Mouse (Mus musculus) forebrain, embryonic 15.5 days (tissue): ENCODE data around the gene Stard3nl. TPM values are rescaled to one million over a fixed set of nuclear protein-coding genes. Genes with fewer than 3 reads are reported as not detected.
A peak's percentile ranks its signal among the peaks of the same experiment; 100 is the strongest.

Experiments
- ATAC-seq: fragments of 200-750 bp; cut with Nextera tagmentation; replicated peaks from 2 replicates; pipeline ENCODE4 v1.8.0; 2017; ENCODE audit warnings: mild to moderate bottlenecking, moderate TSS enrichment, moderate library complexity
- H3K27ac ChIP-seq: fragments of 300-500 bp; sonication (generic); replicated peaks from 2 replicates; pipeline ENCODE4 v1.5.1; 2015; ENCODE audit warnings: mild to moderate bottlenecking, inconsistent platforms
- H3K27me3 ChIP-seq: fragments of 300-500 bp; sonication (generic); 2 replicates; pipeline ENCODE4 v1.6.1; 2015; ENCODE audit warnings: inconsistent platforms
- H3K36me3 ChIP-seq: fragments of 300-500 bp; sonication (generic); 2 replicates; pipeline ENCODE4 v1.6.1; 2015; ENCODE audit warnings: mild to moderate bottlenecking, inconsistent platforms
- H3K4me1 ChIP-seq: fragments of 300-500 bp; sonication (generic); 2 replicates; pipeline ENCODE4 v1.6.1; 2015; ENCODE audit warnings: inconsistent platforms
- H3K4me2 ChIP-seq: fragments of 300-500 bp; sonication (generic); replicated peaks from 2 replicates; pipeline ENCODE4 v1.6.1; 2015; ENCODE audit warnings: mild to moderate bottlenecking, inconsistent platforms
- H3K4me3 ChIP-seq: fragments of 300-500 bp; sonication (generic); 2 replicates; pipeline ENCODE4 v1.5.1; 2015; ENCODE audit warnings: mild to moderate bottlenecking, inconsistent platforms
- H3K9ac ChIP-seq: fragments of 300-500 bp; sonication (generic); replicated peaks from 2 replicates; pipeline ENCODE4 v1.6.1; 2015; ENCODE audit warnings: mild to moderate bottlenecking, inconsistent platforms
- H3K9me3 ChIP-seq: fragments of 300-500 bp; sonication (generic); 2 replicates; pipeline ENCODE4 v1.6.1; 2016; ENCODE audit warnings: inconsistent platforms
- WGBS: fragments of 180-500 bp; shearing (Covaris S2); methylation state at CpG from one replicate; pipeline ENCODE4 v1.1.7; 2015; ENCODE audit warnings: mixed read lengths; 5-methylcytosine and 5-hydroxymethylcytosine counted together
- polyA plus RNA-seq: library from polyadenylated mRNA; unstranded; fragments of >200 nt; fragmentation: Nextera tagmentation; extraction: Ambion mirVana; gene quantifications from 2 replicates; pipeline ENCODE4 v1.2.1, GENCODE M21; 2015

Gene Stard3nl
- polyA plus RNA-seq = 183 and 184 TPM in 2 replicates

DNA sequence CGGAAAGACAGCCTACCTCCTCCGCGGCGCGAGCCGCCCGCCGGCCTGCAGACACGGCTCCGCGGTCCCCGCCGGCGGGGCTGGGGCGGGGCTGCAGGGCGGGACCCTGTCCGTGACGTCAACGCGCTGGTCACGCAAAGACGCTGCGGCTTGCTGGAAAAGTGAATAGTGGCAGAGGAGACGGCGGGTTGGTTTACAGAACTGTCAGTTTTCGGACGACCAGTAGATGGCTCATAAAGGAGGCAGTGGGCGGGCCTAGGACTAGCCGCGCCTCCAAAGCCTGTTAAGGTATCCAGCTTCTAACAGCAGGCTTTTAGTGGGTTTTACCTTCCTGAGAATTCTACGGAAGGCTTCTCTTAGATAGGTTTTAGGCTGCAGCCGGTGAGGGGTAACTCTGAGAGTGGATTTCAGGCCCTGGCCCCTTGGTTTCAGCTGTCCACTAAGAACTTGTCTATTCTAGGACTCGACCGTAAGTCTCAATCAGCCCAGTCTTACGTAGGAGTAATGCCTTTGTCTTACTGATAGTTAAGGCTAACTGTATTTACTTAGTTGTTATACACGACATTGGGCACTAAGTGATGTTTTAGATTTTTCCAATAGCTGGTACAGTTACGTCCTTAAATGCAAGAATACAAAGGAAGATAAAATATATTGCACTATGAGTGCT, at the start of gene Stard3nl:
Gene Stard3nl, minus strand, starts transcription at position 108 of the 667 bp plus-strand sequence.
- H3K27me3 ChIP-seq = no peaks in the 10 kb centered on the region
- peak; percentile 99 for ATAC-seq
- H3K4me2 ChIP-seq = peak within 1 kb of the TSS; percentile 47
- no peaks in the 10 kb centered on the region for H3K9me3 ChIP-seq
- H3K4me3 ChIP-seq = peak within 1 kb of the TSS; percentile 82
- peak within 1 kb of the TSS; percentile 94 for H3K27ac ChIP-seq
- peak within 1 kb of the TSS; percentile 94 for H3K9ac ChIP-seq
- 1% methylated on average over 37 of the region's 37 CpGs for WGBS
- H3K4me1 ChIP-seq = peaks cover 27% of the 10 kb centered on the region
- H3K36me3 ChIP-seq = no peaks in the 10 kb centered on the region

DNA sequence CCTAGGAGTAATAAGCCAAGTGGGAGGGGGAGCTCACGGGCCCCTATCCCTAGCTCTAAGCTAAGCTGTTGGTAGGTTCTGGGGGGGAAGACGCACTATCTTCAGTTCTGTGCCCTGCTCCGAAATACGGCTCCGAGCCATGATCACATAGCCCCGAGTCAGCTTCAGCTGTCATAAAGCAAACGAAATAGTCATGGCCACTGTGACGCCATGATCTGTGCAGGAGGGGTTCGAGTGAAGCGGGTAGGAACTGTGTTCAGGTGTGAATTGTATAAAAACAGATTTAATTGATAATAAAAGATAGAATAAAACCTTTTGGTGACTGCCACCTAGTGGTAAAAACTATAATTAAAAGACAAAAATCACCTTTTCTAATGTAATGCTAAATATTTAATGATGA, 42.4 kb upstream of the Stard3nl start:
- no peak overlapping the region for H3K27ac ChIP-seq
- no peaks in the 10 kb centered on the region for H3K36me3 ChIP-seq
- H3K4me2 ChIP-seq = no peak overlapping the region
- H3K27me3 ChIP-seq = no peaks in the 10 kb centered on the region
- no peak overlapping the region for H3K4me3 ChIP-seq
- ATAC-seq = peak; percentile 48; the same call in 1 of the 2 replicates
- no peaks in the 10 kb centered on the region for H3K9me3 ChIP-seq
- H3K9ac ChIP-seq = no peak overlapping the region
- H3K4me1 ChIP-seq = no peaks in the 10 kb centered on the region
- 70% methylated on average over 10 of the region's 10 CpGs for WGBS

DNA sequence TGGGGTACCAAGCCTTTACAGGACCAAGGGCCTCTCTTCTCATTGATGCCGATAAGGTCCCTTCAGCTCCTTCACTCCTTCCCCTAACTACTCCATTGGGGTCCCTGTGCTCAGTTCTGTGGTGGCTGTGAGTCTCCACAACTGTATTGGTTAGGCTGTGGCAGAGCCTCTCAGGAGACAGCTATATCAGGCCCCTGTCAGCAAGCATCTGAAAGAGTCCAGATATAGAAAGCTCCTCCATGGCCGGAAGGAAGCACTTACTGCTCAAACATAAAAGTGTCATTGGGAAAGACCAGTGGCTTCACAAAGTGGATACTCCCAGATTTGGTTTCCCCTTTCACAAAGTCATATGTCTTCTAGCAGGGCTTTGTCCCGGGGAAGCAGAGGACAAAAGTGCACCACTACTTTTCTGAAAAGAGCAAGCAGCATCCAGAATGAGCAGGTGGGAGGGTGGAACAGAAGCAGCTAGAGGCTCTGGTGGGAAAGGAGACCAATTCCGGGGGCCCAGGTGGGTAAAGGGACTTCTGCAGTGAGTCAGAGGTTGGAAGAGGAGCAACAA, 34.3 kb upstream of the Stard3nl start:
- Histone ChIP-seq H3K4me1 (no peaks in the 10 kb centered on the region), H3K27ac (no peak overlapping the region), H3K4me3 (no peak overlapping the region), H3K9ac (no peak overlapping the region), H3K9me3 (no peaks in the 10 kb centered on the region), H3K36me3 (no peaks in the 10 kb centered on the region), H3K27me3 (no peaks in the 10 kb centered on the region), H3K4me2 (no peak overlapping the region)
- WGBS = 90% methylated on average over 4 of the region's 4 CpGs
- ATAC-seq = no peak

DNA sequence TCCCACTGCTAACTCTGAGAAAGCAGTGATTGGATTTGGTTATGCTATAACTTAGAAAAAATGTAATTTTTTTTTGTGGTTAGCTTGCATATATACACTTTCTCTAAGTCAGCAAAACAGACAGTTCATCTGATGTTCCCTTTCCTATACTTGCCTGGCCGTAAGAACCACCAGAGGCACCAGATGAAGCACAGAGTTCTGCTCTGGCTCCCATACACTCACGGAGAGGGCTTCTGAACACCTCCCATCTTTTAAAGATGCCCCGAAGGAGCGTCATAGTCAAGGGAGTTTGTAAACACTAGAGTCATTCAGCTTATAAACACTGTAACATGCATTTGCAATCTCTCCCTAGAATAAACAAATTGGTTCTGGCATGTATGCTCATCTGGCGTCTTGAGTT, 32.5 kb upstream of the Stard3nl start:
- Histone ChIP-seq H3K4me3 (no peak overlapping the region), H3K4me1 (no peaks in the 10 kb centered on the region), H3K9me3 (no peaks in the 10 kb centered on the region), H3K36me3 (no peaks in the 10 kb centered on the region), H3K27ac (no peak overlapping the region), H3K9ac (no peak overlapping the region), H3K27me3 (no peaks in the 10 kb centered on the region), H3K4me2 (no peak overlapping the region)
- ATAC-seq = no peak
- 79% methylated on average over 5 of the region's 5 CpGs for WGBS

DNA sequence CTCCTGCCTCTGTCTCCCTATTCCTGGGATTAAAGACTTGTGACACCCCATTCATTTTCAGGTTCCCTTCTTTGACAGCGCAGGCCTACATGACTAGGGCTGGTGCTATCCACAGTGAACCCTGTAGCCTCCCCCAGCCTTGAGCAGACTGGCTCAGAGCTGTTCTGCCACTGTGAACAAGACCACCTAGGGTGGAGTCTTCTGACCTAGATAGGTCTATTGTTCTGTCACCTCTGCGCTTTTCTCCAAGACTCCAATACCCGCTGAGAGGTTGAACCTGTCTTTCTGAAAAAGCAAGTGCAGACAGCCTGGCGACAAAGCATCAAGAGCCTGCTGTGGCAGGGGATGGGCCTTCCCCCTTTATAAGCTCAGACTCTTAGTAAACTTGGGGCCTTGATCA, 29.0 kb upstream of the Stard3nl start:
- Histone ChIP-seq H3K27me3 (no peaks in the 10 kb centered on the region), H3K27ac (no peak overlapping the region), H3K9me3 (no peaks in the 10 kb centered on the region), H3K9ac (no peak overlapping the region), H3K4me2 (no peak overlapping the region), H3K4me1 (no peaks in the 10 kb centered on the region), H3K36me3 (no peaks in the 10 kb centered on the region), H3K4me3 (no peak overlapping the region)
- ATAC-seq = no peak
- WGBS = 83% methylated on average over 4 of the region's 4 CpGs

DNA sequence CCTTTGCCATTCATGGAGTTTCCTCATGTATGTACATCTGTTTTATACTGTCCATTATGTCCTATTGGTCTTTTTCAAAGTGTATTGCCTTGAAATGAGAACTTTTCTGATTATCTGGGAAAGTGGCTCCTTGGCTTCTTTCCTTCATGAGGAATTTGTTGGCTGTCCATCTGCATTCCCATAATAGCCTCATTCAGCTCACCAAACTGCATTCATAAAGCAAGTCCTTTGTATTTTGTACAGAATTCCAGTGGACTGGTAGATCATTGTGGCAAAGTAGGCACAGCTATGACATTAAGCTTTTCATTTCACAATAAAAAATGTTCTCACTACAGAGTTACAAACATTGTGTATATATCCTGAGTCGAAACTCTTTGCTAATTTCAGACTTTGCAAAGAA, 26.9 kb upstream of the Stard3nl start:
- H3K4me1 ChIP-seq = no peaks in the 10 kb centered on the region
- no peaks in the 10 kb centered on the region for H3K27me3 ChIP-seq
- H3K9me3 ChIP-seq = no peaks in the 10 kb centered on the region
- no peak for ATAC-seq
- H3K27ac ChIP-seq = no peak overlapping the region
- H3K4me2 ChIP-seq = no peak overlapping the region
- H3K4me3 ChIP-seq = no peak overlapping the region
- 73% methylated on average over 1 of the region's 1 CpGs for WGBS
- no peak overlapping the region for H3K9ac ChIP-seq
- no peaks in the 10 kb centered on the region for H3K36me3 ChIP-seq

DNA sequence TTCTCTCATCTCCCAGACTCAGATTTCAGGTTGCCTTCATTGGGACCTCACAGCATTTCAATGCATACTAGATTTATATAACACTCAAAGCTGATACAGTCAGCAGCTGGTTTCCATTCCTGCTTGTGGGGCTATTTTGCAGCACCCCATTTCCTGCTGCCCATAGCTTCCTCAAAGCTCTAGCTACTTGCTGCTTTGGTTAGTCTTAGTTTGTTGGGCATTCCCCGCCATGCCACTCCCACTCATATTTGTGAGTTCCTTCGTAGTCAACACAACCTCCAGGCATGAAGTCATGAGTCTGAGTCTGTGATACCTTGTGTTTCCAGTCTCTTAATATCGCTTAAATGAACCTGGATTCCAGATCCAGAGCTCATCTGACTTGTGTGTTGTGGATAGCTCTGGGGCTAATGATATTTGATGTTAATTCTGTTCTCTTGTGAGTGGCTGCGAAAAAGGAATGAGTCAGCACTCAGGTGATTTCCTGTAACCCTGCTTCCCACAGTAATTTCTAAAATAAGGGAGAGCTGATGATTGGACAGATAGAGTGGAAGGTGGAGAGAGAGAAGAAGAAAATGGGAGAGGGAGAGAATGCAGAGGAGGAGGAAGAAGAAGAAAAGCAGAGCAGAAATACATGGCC, 22.4 kb upstream of the Stard3nl start:
- Histone ChIP-seq H3K4me1 (no peaks in the 10 kb centered on the region), H3K4me2 (no peak overlapping the region), H3K27ac (no peak overlapping the region), H3K36me3 (no peaks in the 10 kb centered on the region), H3K27me3 (no peaks in the 10 kb centered on the region), H3K9me3 (no peaks in the 10 kb centered on the region), H3K9ac (no peak overlapping the region), H3K4me3 (no peak overlapping the region)
- 89% methylated on average over 4 of the region's 4 CpGs for WGBS
- ATAC-seq = no peak

DNA sequence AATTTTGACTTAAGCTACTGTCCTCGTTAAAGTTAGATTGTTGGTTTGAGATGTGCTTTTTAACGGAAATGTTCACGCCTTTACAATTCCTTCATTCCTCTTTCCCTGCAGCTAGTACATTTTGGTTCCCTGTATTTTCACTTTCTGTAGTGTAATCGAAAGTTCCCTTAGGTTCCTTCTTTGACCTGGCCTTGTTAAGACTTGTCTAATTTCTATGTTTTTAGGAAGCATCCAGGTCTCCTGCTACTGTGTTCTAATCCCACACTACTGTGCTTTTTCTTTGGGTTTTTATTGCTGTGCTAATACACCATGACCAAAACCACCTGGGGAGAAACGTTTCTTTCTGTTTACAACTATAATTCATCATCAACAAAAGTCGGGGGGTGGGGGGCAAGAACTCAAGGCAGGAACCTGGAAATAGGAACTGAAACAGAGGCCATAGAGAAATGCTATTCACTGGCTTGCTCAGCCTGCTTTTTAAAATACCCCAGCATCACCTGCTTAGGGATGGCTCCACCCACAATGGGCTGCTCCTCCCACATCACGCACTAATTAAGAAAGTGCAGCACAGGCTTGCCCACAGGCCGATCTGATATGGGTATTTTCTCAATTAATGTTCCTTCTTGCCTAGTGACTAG, 20.4 kb upstream of the Stard3nl start:
- no peak overlapping the region for H3K9ac ChIP-seq
- WGBS = 74% methylated on average over 8 of the region's 8 CpGs
- no peaks in the 10 kb centered on the region for H3K27me3 ChIP-seq
- no peak for ATAC-seq
- no peaks in the 10 kb centered on the region for H3K9me3 ChIP-seq
- no peaks in the 10 kb centered on the region for H3K4me1 ChIP-seq
- no peaks in the 10 kb centered on the region for H3K36me3 ChIP-seq
- no peak overlapping the region for H3K4me2 ChIP-seq
- no peak overlapping the region for H3K4me3 ChIP-seq
- no peak overlapping the region for H3K27ac ChIP-seq

DNA sequence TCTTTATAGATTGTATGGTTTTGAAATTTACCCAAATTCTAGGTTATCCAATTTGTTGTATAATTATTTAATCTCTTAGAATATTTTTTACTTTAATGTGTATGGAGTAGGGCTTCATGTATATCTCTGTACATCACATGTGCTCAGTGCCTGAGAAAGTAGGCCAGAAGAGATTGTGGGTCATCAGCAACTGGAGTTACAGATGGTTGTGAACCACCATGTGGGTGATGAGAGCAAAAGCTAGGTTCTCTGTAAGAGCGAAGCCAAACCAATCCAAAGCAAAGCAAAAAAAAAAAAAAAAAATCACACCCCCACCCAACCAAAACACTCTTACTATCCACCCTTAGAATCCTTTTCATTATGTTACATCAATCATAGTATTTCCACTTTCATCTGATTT, 19.7 kb upstream of the Stard3nl start:
- Histone ChIP-seq H3K9me3 (no peaks in the 10 kb centered on the region), H3K36me3 (no peaks in the 10 kb centered on the region), H3K4me2 (no peak overlapping the region), H3K4me3 (no peak overlapping the region), H3K4me1 (no peaks in the 10 kb centered on the region), H3K27me3 (no peaks in the 10 kb centered on the region), H3K9ac (no peak overlapping the region), H3K27ac (no peak overlapping the region)
- ATAC-seq = no peak
- 100% methylated on average over 1 of the region's 1 CpGs for WGBS

DNA sequence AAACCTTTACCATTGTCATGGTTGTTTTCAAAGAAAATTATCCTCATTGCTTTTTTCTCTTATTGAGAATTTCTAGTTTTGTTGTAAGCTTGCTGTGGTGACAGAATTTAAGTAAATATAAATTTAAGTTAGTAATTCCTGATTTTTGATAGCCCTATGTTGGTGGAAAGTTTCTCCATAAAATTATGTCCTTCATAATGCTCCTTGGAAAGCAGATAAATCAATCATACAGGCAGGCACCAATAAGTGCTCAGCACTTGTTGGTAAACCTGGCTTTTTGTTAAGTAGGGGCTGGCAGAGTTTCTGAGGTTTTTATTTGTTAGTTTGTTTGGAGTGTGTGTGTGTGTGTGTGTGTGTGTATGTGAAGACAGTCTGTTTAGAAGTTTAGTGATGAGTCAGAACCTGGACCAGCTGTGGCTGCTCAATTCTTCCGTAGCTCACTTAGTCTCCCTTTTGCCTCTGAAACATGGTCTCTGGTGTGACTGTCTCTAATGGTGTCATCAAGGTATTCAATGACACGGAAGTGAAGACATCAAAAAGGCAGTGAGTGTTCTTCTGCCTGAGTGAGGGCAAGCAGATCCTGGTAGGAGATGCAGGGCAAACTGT, 16.8 kb upstream of the Stard3nl start:
- Histone ChIP-seq H3K27me3 (no peaks in the 10 kb centered on the region), H3K27ac (no peak overlapping the region), H3K4me1 (no peaks in the 10 kb centered on the region), H3K4me3 (no peak overlapping the region), H3K36me3 (no peaks in the 10 kb centered on the region), H3K9me3 (no peaks in the 10 kb centered on the region), H3K9ac (no peak overlapping the region), H3K4me2 (no peak overlapping the region)
- ATAC-seq = no peak
- 90% methylated on average over 2 of the region's 2 CpGs for WGBS

DNA sequence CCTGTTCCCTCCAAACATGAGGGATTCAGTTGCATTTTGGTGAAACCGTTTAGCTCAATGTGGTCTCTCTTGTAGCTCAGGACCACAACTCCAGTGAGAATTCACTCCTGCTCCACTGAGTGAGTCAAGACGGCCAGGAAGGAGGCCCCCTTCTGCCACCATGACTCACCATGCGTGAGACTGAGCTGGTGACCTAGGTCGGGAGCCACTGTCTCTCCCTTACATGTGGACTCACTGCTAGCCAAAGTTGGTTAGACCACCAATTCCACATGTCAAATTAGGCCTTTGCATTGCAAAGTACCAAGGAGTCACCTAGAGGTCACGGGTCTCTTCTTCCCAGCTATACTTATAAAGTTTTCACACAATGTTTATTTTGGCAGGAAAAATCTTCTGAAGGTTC, 16.3 kb upstream of the Stard3nl start:
- H3K4me3 ChIP-seq = no peak overlapping the region
- WGBS = 85% methylated on average over 5 of the region's 5 CpGs

DNA sequence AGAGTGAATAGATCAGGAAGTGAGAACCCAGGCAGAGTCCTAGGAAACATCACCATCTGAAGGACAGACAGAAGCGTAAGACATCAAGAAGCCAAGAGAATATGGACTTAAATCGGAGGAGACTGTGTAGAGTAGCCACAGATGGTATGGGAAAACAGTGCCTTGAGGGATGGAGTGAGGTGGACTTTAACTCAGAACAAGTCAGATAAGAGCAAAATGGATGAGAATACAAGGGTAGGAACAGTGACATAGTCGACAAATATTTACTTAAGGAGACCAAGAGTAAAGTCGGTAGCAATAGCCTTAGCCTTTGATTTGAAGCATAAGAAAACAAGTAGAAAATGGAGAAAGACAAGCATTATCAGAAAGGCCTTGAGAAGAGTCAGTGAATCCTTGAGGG, 15.1 kb upstream of the Stard3nl start:
- Histone ChIP-seq H3K36me3 (no peaks in the 10 kb centered on the region), H3K4me1 (no peaks in the 10 kb centered on the region), H3K4me2 (no peak overlapping the region), H3K9ac (no peak overlapping the region), H3K4me3 (no peak overlapping the region), H3K27me3 (no peaks in the 10 kb centered on the region), H3K9me3 (no peaks in the 10 kb centered on the region), H3K27ac (no peak overlapping the region)
- 95% methylated on average over 4 of the region's 4 CpGs for WGBS
- ATAC-seq = no peak

More for the DNA sequence above, 16.3 kb upstream of the Stard3nl start:
- no peaks in the 10 kb centered on the region for H3K4me1 ChIP-seq
- H3K9ac ChIP-seq = no peak overlapping the region
- no peaks in the 10 kb centered on the region for H3K27me3 ChIP-seq
- no peaks in the 10 kb centered on the region for H3K36me3 ChIP-seq
- ATAC-seq = no peak
- no peaks in the 10 kb centered on the region for H3K9me3 ChIP-seq
- H3K4me2 ChIP-seq = no peak overlapping the region
- H3K27ac ChIP-seq = no peak overlapping the region
